Mouse (Mus musculus): ENCODE measurements around the gene Coq2.

Coq2 gene

GRCm38 (mm10) chr5:100620952-100621351, 54.0 kb downstream of the Coq2 start:
- DNase-seq (ENCODE audit: low spot score) = no peak

- DNase-seq (ENCODE audit: low spot score) = no peak
Measured at GRCm38 (mm10) chr5:100619586-100620275, 55.2 kb downstream of the Coq2 start.

- DNase-seq (ENCODE audit: low spot score) = no peak
Measured at GRCm38 (mm10) chr5:100613896-100614768, 60.8 kb downstream of the Coq2 start.

- DNase-seq (ENCODE audit: low spot score) = no peak
Measured at GRCm38 (mm10) chr5:100607868-100608267, 67.1 kb downstream of the Coq2 start.

GRCm38 (mm10) chr5:100607090-100607762, 67.7 kb downstream of the Coq2 start:
- no peak for DNase-seq (ENCODE audit: low spot score)

- DNase-seq (ENCODE audit: low spot score) = no peak
Measured at GRCm38 (mm10) chr5:100605828-100606229, 69.1 kb downstream of the Coq2 start.
